Mouse (Mus musculus) lung, postnatal 0 days (tissue): ENCODE data around the gene Gm20458. TPM values are rescaled to one million over a fixed set of nuclear protein-coding genes. Genes with fewer than 3 reads are reported as not detected.
A peak's percentile ranks its signal among the peaks of the same experiment; 100 is the strongest.

Source experiments
- ATAC-seq: fragments of 200-750 bp; cut with Nextera tagmentation; 2 replicates; pipeline ENCODE4 v1.8.0; 2017; ENCODE audit warnings: moderate library complexity
- DNase-seq: peaks from one replicate; pipeline ENCODE4 v3.0.0-alpha.2; 2016; ENCODE audit warnings: low spot score
- H3K27ac ChIP-seq: fragments of 300-500 bp; sonication (generic); 2 replicates; pipeline ENCODE4 v1.5.1; 2014; ENCODE audit warnings: antibody characterized with exemption, mild to moderate bottlenecking, low read length, mixed read lengths
- H3K27me3 ChIP-seq: fragments of 300-500 bp; sonication (generic); replicated peaks from 2 replicates; pipeline ENCODE4 v1.6.1; 2014; ENCODE audit warnings: low read length, mixed read lengths; ENCODE audit not compliant: insufficient read depth
- H3K36me3 ChIP-seq: fragments of 300-500 bp; sonication (generic); 2 replicates; pipeline ENCODE4 v1.6.1; 2014; ENCODE audit warnings: low read length, mixed read lengths; ENCODE audit not compliant: insufficient read depth
- H3K4me1 ChIP-seq: fragments of 300-500 bp; sonication (generic); 2 replicates; pipeline ENCODE4 v1.6.1; 2014; ENCODE audit warnings: antibody characterized with exemption, low read depth, low read length, mixed read lengths; ENCODE audit not compliant: insufficient read depth
- H3K4me2 ChIP-seq: fragments of 300-500 bp; sonication (generic); replicated peaks from 2 replicates; pipeline ENCODE4 v1.6.1; 2014; ENCODE audit warnings: low read depth, mild to moderate bottlenecking, low read length, moderate library complexity, mixed read lengths
- H3K4me3 ChIP-seq: fragments of 300-500 bp; sonication (generic); 2 replicates; pipeline ENCODE4 v1.5.1; 2014; ENCODE audit warnings: low read depth, low read length
- H3K9ac ChIP-seq: fragments of 300-500 bp; sonication (generic); replicated peaks from 2 replicates; pipeline ENCODE4 v1.6.1; 2014; ENCODE audit warnings: low read depth, mild to moderate bottlenecking
- H3K9me3 ChIP-seq: fragments of 300-500 bp; sonication (generic); 2 replicates; pipeline ENCODE4 v1.6.1; 2016; ENCODE audit warnings: low read length, mixed read lengths
- CTCF ChIP-seq: IDR thresholded peaks from 2 replicates; pipeline ENCODE4 v1.5.1; 2016; ENCODE audit warnings: antibody characterized with exemption, mild to moderate bottlenecking
- EP300 ChIP-seq: IDR thresholded peaks from 2 replicates; pipeline ENCODE4 v1.6.1; 2016; ENCODE audit warnings: antibody characterized with exemption, mild to moderate bottlenecking, control low read depth
- WGBS: fragments of 180-500 bp; shearing (Covaris S2); extraction: QIAGEN DNeasy Blood & Tissue Kit; methylation state at CpG from one replicate; pipeline ENCODE4 v1.1.7; 2014; 5-methylcytosine and 5-hydroxymethylcytosine counted together
- polyA plus RNA-seq: library from polyadenylated mRNA; unstranded; fragments of >200 nt; fragmentation: Nextera tagmentation; extraction: Ambion mirVana; gene quantifications from 2 replicates; pipeline ENCODE4 v1.2.1, GENCODE M21; 2015

The Gm20458 gene
- polyA plus RNA-seq, 1 experiment from 2014 or later: 23.5 TPM

DNA sequence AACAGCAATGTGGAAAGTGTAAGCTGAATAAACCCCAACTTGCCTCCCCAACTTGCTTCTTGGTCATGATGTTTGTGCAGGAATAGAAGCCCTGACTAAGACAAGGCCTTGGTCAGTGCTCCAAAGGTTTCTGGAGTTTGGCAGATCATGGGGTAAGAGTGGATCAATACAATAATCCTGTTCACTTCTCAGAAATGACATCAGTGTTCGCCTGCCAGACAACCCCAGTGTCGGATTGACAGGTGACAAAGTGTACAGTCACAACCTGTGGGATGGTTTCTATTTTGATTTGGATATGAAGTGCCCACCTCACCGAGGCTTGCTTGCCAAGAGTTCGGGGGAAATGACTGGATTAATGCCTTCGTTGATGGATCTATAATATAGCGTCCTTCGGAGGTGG, 39.5 kb upstream of the Gm20458 start:
- H3K9ac ChIP-seq: no peak overlapping the region
- H3K4me3 ChIP-seq: no peak overlapping the region
- no peak for TF ChIP-seq EP300
- TF ChIP-seq CTCF: no peak
- no peak overlapping the region for H3K27ac ChIP-seq
- ATAC-seq (no peak), DNase-seq (no peak)
- H3K9me3 ChIP-seq: no peaks in the 10 kb centered on the region
- peaks cover 7% of the 10 kb centered on the region for H3K36me3 ChIP-seq
- WGBS: 78% methylated on average over 7 of the region's 7 CpGs
- H3K4me1 ChIP-seq: no peaks in the 10 kb centered on the region
- H3K27me3 ChIP-seq: no peaks in the 10 kb centered on the region
- H3K4me2 ChIP-seq: no peak overlapping the region

DNA sequence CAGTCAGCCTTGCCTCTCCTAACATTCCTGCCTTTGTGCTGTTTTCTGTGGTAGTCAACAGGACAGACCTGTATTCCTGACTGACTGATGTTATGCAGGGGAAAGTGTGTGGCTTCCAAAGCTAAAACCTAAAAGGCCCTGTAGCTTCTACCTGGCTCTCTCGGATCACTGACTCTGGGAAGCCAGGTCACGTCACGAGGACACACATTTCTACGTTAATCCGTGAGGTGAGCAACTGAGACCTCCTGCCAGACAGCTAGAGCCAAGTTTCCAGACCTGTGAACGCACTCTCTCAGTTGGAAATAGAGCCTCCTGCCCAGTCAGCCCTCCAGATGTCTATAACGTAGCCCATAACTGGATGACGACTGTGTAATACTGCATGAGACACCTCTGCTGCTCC, 38.8 kb upstream of the Gm20458 start:
- ATAC-seq (no peak), DNase-seq (no peak)
- H3K27ac ChIP-seq: no peak overlapping the region
- no peak overlapping the region for H3K4me3 ChIP-seq
- H3K36me3 ChIP-seq: peaks cover 7% of the 10 kb centered on the region
- H3K9ac ChIP-seq: no peak overlapping the region
- no peak overlapping the region for H3K4me2 ChIP-seq
- no peaks in the 10 kb centered on the region for H3K9me3 ChIP-seq
- no peaks in the 10 kb centered on the region for H3K27me3 ChIP-seq
- no peak for TF ChIP-seq CTCF
- no peak for TF ChIP-seq EP300
- WGBS: 81% methylated on average over 8 of the region's 8 CpGs
- H3K4me1 ChIP-seq: no peaks in the 10 kb centered on the region

GRCm38 (mm10) chr2:164422675-164423393, 37.9 kb upstream of the Gm20458 start:
- Histone ChIP-seq H3K36me3 (peaks cover 8% of the 10 kb centered on the region), H3K4me1 (no peaks in the 10 kb centered on the region), H3K27ac (no peak overlapping the region), H3K9me3 (no peaks in the 10 kb centered on the region), H3K27me3 (no peaks in the 10 kb centered on the region), H3K4me2 (no peak overlapping the region), H3K9ac (no peak overlapping the region), H3K4me3 (no peak overlapping the region)
- no peak for DNase-seq
- ATAC-seq: peak; percentile 41
- TF ChIP-seq CTCF (no peak), EP300 (no peak)
- WGBS: 76% methylated on average over 15 of the region's 15 CpGs

DNA sequence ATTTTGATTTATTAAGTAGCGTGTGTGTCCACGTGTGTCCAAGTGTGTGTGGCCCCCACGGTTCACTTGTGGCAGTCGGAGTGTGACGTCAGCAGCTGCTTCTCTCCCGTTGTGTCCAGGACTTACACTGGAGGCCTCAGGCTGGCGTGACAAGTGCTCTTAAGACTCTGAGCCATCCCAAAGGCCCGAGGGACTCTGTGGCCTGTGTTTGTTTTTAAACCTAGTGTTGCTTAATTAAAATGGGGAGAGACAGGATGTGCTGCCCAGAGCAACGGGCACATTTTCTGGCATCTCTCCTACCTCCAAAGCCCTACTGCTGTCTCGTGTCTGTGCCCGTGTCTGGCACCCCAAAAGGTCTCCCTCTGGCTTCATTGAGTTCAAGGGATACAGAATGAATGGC, 37.3 kb upstream of the Gm20458 start:
- no peaks in the 10 kb centered on the region for H3K27me3 ChIP-seq
- no peak overlapping the region for H3K4me2 ChIP-seq
- DNase-seq (no peak), ATAC-seq (peak; percentile 31; the same call in 1 of the 2 replicates)
- peaks cover 14% of the 10 kb centered on the region for H3K36me3 ChIP-seq
- no peak overlapping the region for H3K27ac ChIP-seq
- no peaks in the 10 kb centered on the region for H3K4me1 ChIP-seq
- 66% methylated on average over 11 of the region's 11 CpGs for WGBS
- H3K4me3 ChIP-seq: no peak overlapping the region
- no peaks in the 10 kb centered on the region for H3K9me3 ChIP-seq
- no peak for TF ChIP-seq CTCF
- TF ChIP-seq EP300: no peak
- no peak overlapping the region for H3K9ac ChIP-seq

DNA sequence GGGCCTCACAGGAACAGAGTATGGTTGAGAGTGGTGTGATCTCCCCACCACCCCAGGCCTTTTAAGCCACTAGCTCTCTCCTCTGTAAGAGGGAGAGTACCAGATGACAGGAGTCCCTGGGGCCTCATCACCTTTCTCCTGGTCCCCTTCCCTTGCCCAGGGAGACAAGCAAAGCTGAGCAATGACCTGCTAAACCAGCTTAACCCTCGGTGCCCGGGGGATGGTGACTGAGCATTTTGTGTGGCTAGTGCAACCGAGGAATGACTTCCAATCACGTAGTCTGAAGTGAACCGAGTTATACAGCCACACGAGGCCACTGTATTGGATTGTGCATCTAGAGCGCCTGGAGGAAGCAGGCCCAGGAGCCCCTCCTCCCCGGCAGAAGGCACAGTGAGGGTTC, 36.4 kb upstream of the Gm20458 start:
- WGBS: 87% methylated on average over 8 of the region's 8 CpGs
- H3K4me1 ChIP-seq: no peaks in the 10 kb centered on the region
- no peak overlapping the region for H3K4me3 ChIP-seq
- DNase-seq (no peak), ATAC-seq (no peak)
- peaks cover 16% of the 10 kb centered on the region for H3K36me3 ChIP-seq
- H3K27me3 ChIP-seq: no peaks in the 10 kb centered on the region
- TF ChIP-seq EP300: no peak
- no peak for TF ChIP-seq CTCF
- no peak overlapping the region for H3K27ac ChIP-seq
- H3K9ac ChIP-seq: no peak overlapping the region
- no peak overlapping the region for H3K4me2 ChIP-seq
- H3K9me3 ChIP-seq: no peaks in the 10 kb centered on the region

DNA sequence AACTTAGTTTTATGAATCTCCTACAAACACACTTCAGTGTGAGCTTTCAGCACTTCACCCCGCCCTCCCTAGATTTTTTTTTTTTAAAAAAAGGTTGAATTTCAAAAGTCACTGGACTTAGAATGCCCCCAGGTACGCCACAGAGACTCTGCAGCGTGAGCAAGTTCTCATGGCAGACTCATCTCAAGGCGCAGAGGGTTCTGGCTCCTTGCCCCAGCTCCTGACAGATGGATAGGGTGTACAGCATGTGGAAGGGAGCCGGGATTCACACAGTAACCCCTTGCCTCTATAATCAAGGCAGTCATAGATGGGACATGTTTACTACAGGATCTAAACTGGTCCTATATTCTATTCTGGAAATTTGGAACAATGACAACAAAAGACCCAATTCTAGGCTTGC, 35.4 kb upstream of the Gm20458 start:
- no peak overlapping the region for H3K27ac ChIP-seq
- peaks cover 19% of the 10 kb centered on the region for H3K36me3 ChIP-seq
- TF ChIP-seq EP300: no peak
- no peak for TF ChIP-seq CTCF
- WGBS: 78% methylated on average over 5 of the region's 5 CpGs
- ATAC-seq (no peak), DNase-seq (no peak)
- no peak overlapping the region for H3K4me3 ChIP-seq
- H3K9me3 ChIP-seq: no peaks in the 10 kb centered on the region
- H3K4me2 ChIP-seq: no peak overlapping the region
- no peak overlapping the region for H3K9ac ChIP-seq
- no peaks in the 10 kb centered on the region for H3K27me3 ChIP-seq
- peaks cover under 1% of the 10 kb centered on the region; the same call in 1 of the 2 replicates for H3K4me1 ChIP-seq
